Mouse (Mus musculus) liver, adult 2 months (tissue): ENCODE results near the gene Lrrc2.

Experiments
- CTCF ChIP-seq: fragments of 200-500 bp; IDR thresholded peaks from 2 replicates; pipeline ENCODE4 v1.5.1; 2011; ENCODE audit warnings: low read depth, low read length, control low read depth
- POLR2A ChIP-seq: fragments of 200-500 bp; IDR thresholded peaks from 2 replicates; pipeline ENCODE4 v1.6.1; 2011; ENCODE audit warnings: low read length, control low read depth; ENCODE audit not compliant: insufficient read depth; ENCODE audit errors: extremely low read depth

GRCm38 (mm10) chr9:110953550-110954461, 2.5 kb downstream of the Lrrc2 start:
- TF ChIP-seq CTCF, result peak; percentile 51
- no peak for TF ChIP-seq POLR2A
